Mouse (Mus musculus): ENCODE results near the gene Zfp429. TPM values are rescaled to one million over a fixed set of nuclear protein-coding genes. Genes with fewer than 3 reads are reported as not detected.
"Not testable (repeated sequence)": the region's sequence is repeated elsewhere in the genome, so short reads cannot be mapped to it uniquely, and the experiment has no call there.

Gene Zfp429
- polyA plus RNA-seq (2012; fragmentation: generic; extraction: Trizol) = 1.1 TPM

DNA sequence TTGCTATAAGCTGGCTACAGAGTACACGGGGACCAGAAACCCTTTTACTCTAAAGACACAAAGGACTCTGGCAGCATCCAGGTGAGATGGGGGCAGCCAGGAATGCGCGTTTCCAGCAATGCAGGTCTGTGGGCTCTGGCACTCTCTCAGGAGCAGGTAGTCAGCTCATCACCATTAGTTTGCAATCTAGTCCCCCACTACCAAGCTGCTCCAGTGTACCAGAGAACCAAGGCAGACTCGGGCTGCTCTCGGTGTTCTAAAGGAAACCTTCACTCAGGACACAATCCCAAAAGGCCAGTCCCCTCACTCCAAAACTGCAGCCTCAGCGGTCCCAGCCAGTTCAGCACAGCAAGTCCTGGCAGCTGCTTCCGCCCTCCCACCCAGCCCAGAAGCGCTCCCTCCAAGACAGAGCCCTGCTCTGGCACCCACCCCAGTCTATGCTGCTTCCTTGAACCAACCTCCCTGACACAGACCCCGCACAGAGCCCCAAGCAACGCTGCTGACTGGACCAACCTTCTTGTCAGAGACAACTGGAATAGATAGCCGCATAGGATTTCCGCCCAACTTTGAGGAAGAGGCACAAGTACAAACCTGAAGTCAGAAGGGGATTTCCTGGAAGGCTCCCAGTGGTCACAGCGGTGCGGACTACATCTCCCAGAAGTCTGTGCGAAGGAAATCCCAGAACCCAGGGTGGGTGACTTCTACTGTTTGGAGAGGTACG is at the start of gene Zfp429:
TSS of gene Zfp429 (minus strand) at position 637 of the 721 bp plus-strand sequence.
- Histone ChIP-seq H3K4me3 (peak within 1 kb of the TSS; percentile 24), H3K4me2 (ENCODE audit: low read depth) (peak within 1 kb of the TSS; percentile 50)
- H3K36me3 ChIP-seq (ENCODE audit: control insufficient read depth, insufficient read depth); H3K79me2 ChIP-seq (ENCODE audit: control insufficient read depth, insufficient read depth); H3ac ChIP-seq (ENCODE audit: control insufficient read depth, insufficient read length); H3K27me3 ChIP-seq (ENCODE audit: control insufficient read depth, insufficient read depth, insufficient read length): not testable (repeated sequence)

- H3K4me2 ChIP-seq (ENCODE audit: low read depth); H3K27me3 ChIP-seq (ENCODE audit: control insufficient read depth, insufficient read depth, insufficient read length); H3K79me2 ChIP-seq (ENCODE audit: control insufficient read depth, insufficient read depth); H3K4me3 ChIP-seq; H3K36me3 ChIP-seq (ENCODE audit: control insufficient read depth, insufficient read depth); H3ac ChIP-seq (ENCODE audit: control insufficient read depth, insufficient read length): not testable (repeated sequence)
Measured at GRCm38 (mm10) chr13:67437095-67437494, 37.5 kb upstream of the Zfp429 start.

- TF ChIP-seq REST (IDR thresholded peaks at IDR 0.05; ENCODE audit: insufficient read depth, insufficient read length) = no peak
- no peak for TF ChIP-seq POLR2A (IDR thresholded peaks at IDR 0.05; ENCODE audit: insufficient read length, low read depth)
- no peak for TF ChIP-seq MAX (IDR thresholded peaks at IDR 0.05; ENCODE audit: low read depth)
- no peak for TF ChIP-seq E2F4 (IDR thresholded peaks at IDR 0.05; ENCODE audit: insufficient read depth)
- no peak for TF ChIP-seq SRF (IDR thresholded peaks at IDR 0.05; ENCODE audit: control insufficient read depth, insufficient read length, low read depth)
- TF ChIP-seq USF1 (IDR thresholded peaks at IDR 0.05; ENCODE audit: low read depth) = no peak
- TF ChIP-seq MYOD1 (IDR thresholded peaks at IDR 0.05; ENCODE audit: control insufficient read depth in 1 of 3, insufficient read length in 2 of 3, low read depth in 2 of 3) = no peak
- TF ChIP-seq CEBPB (IDR thresholded peaks at IDR 0.05; ENCODE audit: insufficient read depth, poor library complexity, severe bottlenecking) = no peak
- no peak for TF ChIP-seq POLR2AphosphoS2 (IDR thresholded peaks at IDR 0.05; ENCODE audit: insufficient read length, low read depth)
- Histone ChIP-seq H3K36me3 (ENCODE audit: control insufficient read depth, insufficient read depth) (no peaks in the 10 kb centered on the region), H3K79me2 (ENCODE audit: control insufficient read depth, insufficient read depth) (no peaks in the 10 kb centered on the region)
Measured at GRCm38 (mm10) chr13:67428116-67428515, 28.5 kb upstream of the Zfp429 start.

DNA sequence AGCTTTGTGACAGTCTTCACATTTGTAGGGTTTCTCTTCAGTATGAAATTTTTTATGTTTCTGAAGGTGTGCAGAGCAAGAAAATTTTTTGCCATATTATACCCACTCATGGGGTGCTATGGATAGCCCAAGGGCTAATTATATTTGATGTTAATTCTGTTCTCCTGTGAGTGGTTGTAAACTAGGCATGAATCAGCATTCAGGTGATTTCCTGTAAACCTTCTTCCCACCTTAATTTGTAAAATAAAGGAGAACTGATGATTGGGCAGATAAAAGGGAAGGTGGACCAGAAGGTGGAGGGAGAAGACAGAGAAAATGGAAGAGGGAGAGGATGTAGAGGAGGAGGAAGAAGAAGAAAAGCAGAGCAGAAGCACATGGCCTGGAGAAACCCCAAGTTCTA is 26.1 kb upstream of the Zfp429 start:
- not testable (repeated sequence) for H3K36me3 ChIP-seq (ENCODE audit: control insufficient read depth, insufficient read depth); H3ac ChIP-seq (ENCODE audit: control insufficient read depth, insufficient read length); H3K79me2 ChIP-seq (ENCODE audit: control insufficient read depth, insufficient read depth); H3K27me3 ChIP-seq (ENCODE audit: control insufficient read depth, insufficient read depth, insufficient read length); H3K4me3 ChIP-seq; H3K4me2 ChIP-seq (ENCODE audit: low read depth)

More at GRCm38 (mm10) chr13:67428116-67428515, 28.5 kb upstream of the Zfp429 start:
- Histone ChIP-seq H3K27me3 (ENCODE audit: control insufficient read depth, insufficient read depth, insufficient read length) (no peaks in the 10 kb centered on the region), H3ac (ENCODE audit: control insufficient read depth, insufficient read length) (no peak overlapping the region), H3K4me3 (no peak overlapping the region), H3K4me2 (ENCODE audit: low read depth) (no peak overlapping the region)

GRCm38 (mm10) chr13:67422532-67422931 is 22.9 kb upstream of the Zfp429 start:
- H3K79me2 ChIP-seq (ENCODE audit: control insufficient read depth, insufficient read depth); H3K4me3 ChIP-seq; H3K27me3 ChIP-seq (ENCODE audit: control insufficient read depth, insufficient read depth, insufficient read length); H3K36me3 ChIP-seq (ENCODE audit: control insufficient read depth, insufficient read depth); H3K4me2 ChIP-seq (ENCODE audit: low read depth); H3ac ChIP-seq (ENCODE audit: control insufficient read depth, insufficient read length): not testable (repeated sequence)

DNA sequence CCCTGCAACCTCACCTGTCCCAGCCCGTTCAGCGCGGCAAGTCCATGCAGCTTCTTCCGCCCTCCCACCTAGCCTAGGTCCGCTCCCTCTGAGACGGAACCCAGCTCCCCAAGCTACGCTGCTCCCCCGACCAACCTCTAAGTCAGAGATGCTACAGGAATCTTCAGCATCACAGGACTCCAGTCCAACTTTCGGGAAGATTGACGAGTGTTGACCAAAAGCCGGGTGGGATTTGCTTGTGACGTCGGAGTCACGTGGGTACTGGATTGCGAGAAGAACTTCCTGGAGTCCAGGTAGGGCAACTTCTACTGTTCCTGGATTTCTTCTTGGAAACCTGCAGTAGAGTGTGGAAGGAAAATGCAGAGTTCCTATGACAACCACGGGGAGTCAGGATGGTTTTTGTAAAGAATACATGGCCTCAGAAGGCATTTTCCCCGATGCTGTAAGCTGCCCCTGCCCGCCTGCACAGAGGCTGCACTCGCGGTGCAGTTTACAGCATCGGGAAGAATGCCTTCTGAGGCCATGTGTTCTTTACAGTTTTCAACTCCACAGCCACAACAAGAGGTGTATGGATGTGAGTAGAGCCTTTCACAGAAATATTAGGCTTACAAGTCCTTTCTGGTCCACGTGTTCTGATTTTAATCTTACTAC is 21.7 kb upstream of the Zfp429 start, which contains the start of gene Zfp459:
TSS of gene Zfp459 (minus strand) at position 212 of the 651 bp plus-strand sequence.
- H3K36me3 ChIP-seq (ENCODE audit: control insufficient read depth, insufficient read depth) = no peaks in the 10 kb centered on the region
- no peak within 1 kb of the TSS for H3K4me3 ChIP-seq
- no peak within 1 kb of the TSS for H3ac ChIP-seq (ENCODE audit: control insufficient read depth, insufficient read length)
- H3K4me2 ChIP-seq (ENCODE audit: low read depth) = no peak within 1 kb of the TSS
- no peaks in the 10 kb centered on the region for H3K79me2 ChIP-seq (ENCODE audit: control insufficient read depth, insufficient read depth)
- H3K27me3 ChIP-seq (ENCODE audit: control insufficient read depth, insufficient read depth, insufficient read length) = no peaks in the 10 kb centered on the region
- TF ChIP-seq MAX (IDR thresholded peaks at IDR 0.05; ENCODE audit: low read depth) (no peak), E2F4 (IDR thresholded peaks at IDR 0.05; ENCODE audit: insufficient read depth) (no peak), MYOD1 (IDR thresholded peaks at IDR 0.05; ENCODE audit: control insufficient read depth in 1 of 3, insufficient read length in 2 of 3, low read depth in 2 of 3) (no peak), CEBPB (IDR thresholded peaks at IDR 0.05; ENCODE audit: insufficient read depth, poor library complexity, severe bottlenecking) (no peak), REST (IDR thresholded peaks at IDR 0.05; ENCODE audit: insufficient read depth, insufficient read length) (no peak), TCF3 (IDR thresholded peaks at IDR 0.05; ENCODE audit: insufficient read length, low read depth) (no peak), POLR2AphosphoS2 (IDR thresholded peaks at IDR 0.05; ENCODE audit: insufficient read length, low read depth) (no peak), TCF12 (IDR thresholded peaks at IDR 0.05; ENCODE audit: insufficient read depth, poor library complexity, severe bottlenecking) (no peak), SRF (IDR thresholded peaks at IDR 0.05; ENCODE audit: control insufficient read depth, insufficient read length, low read depth) (no peak), USF1 (IDR thresholded peaks at IDR 0.05; ENCODE audit: low read depth) (no peak), POLR2A (IDR thresholded peaks at IDR 0.05; ENCODE audit: insufficient read length, low read depth) (no peak), MYOG (IDR thresholded peaks at IDR 0.05; ENCODE audit: control insufficient read depth in 1 of 3, insufficient read depth in 1 of 3, insufficient read length in 2 of 3, low read depth in 2 of 3) (no peak)
